Mouse (Mus musculus) liver, embryonic 13.5 days (tissue): ENCODE results near the gene Arrb1. TPM values are rescaled to one million over a fixed set of nuclear protein-coding genes. Genes with fewer than 3 reads are reported as not detected.
A peak's percentile ranks its signal among the peaks of the same experiment; 100 is the strongest.
"Not testable (repeated sequence)": the region's sequence is repeated elsewhere in the genome, so short reads cannot be mapped to it uniquely, and the experiment has no call there.

ENCODE experiments used
- ATAC-seq: fragments of 200-750 bp; cut with Nextera tagmentation; 2 replicates; pipeline ENCODE4 v1.8.0; 2017; ENCODE audit warnings: low read depth, mild to moderate bottlenecking, moderate number of reproducible peaks, moderate library complexity
- DNase-seq: peaks from one replicate; pipeline ENCODE4 v3.0.0; 2022
- H3K27ac ChIP-seq: fragments of 300-500 bp; sonication (generic); 2 replicates; pipeline ENCODE4 v1.5.1; 2015; ENCODE audit warnings: moderate library complexity, mild to moderate bottlenecking, inconsistent platforms
- H3K27me3 ChIP-seq: fragments of 300-500 bp; sonication (generic); 2 replicates; pipeline ENCODE4 v1.6.1; 2015; ENCODE audit warnings: mild to moderate bottlenecking, inconsistent platforms
- H3K36me3 ChIP-seq: fragments of 300-500 bp; sonication (generic); 2 replicates; pipeline ENCODE4 v1.6.1; 2015; ENCODE audit warnings: mild to moderate bottlenecking, inconsistent platforms
- H3K4me1 ChIP-seq: fragments of 300-500 bp; sonication (generic); replicated peaks from 2 replicates; pipeline ENCODE4 v1.6.1; 2015; ENCODE audit warnings: inconsistent platforms
- H3K4me2 ChIP-seq: fragments of 300-500 bp; sonication (generic); 2 replicates; pipeline ENCODE4 v1.6.1; 2015; ENCODE audit warnings: inconsistent platforms, mild to moderate bottlenecking, moderate library complexity
- H3K4me3 ChIP-seq: fragments of 300-500 bp; sonication (generic); replicated peaks from 2 replicates; pipeline ENCODE4 v1.5.1; 2015; ENCODE audit warnings: mild to moderate bottlenecking, inconsistent platforms
- H3K9ac ChIP-seq: fragments of 300-500 bp; sonication (generic); 2 replicates; pipeline ENCODE4 v1.6.1; 2015; ENCODE audit warnings: mild to moderate bottlenecking, inconsistent platforms
- H3K9me3 ChIP-seq: fragments of 300-500 bp; sonication (generic); replicated peaks from 2 replicates; pipeline ENCODE4 v1.6.1; 2016; ENCODE audit warnings: inconsistent platforms
- whole genome bisulfite sequencing: fragments of 180-500 bp; shearing (Covaris S2); methylation state at CpG from one replicate; pipeline ENCODE4 v1.1.7; 2015; ENCODE audit not compliant: insufficient replicate concordance; 5-methylcytosine and 5-hydroxymethylcytosine counted together
- polyA plus RNA-seq: library from polyadenylated mRNA; unstranded; fragments of >200 nt; fragmentation: Nextera tagmentation; extraction: Ambion mirVana; gene quantifications from 2 replicates; pipeline ENCODE4 v1.2.1, GENCODE M21; 2015

The Arrb1 gene
- 96.5 and 121 TPM in 2 replicates for polyA plus RNA-seq

- no peaks in the 10 kb centered on the region for H3K9me3 ChIP-seq
- H3K4me3 ChIP-seq = peak within 1 kb of the TSS; percentile 86
- DNase-seq (peak; percentile 80), ATAC-seq (peak; percentile 84)
- peak within 1 kb of the TSS; percentile 96 for H3K4me2 ChIP-seq
- no peaks in the 10 kb centered on the region; the same call in 1 of the 2 replicates for H3K36me3 ChIP-seq
- H3K4me1 ChIP-seq = peaks cover 97% of the 10 kb centered on the region
- no peaks in the 10 kb centered on the region for H3K27me3 ChIP-seq
- H3K27ac ChIP-seq = peak within 1 kb of the TSS; percentile 97
- peak within 1 kb of the TSS; percentile 99 for H3K9ac ChIP-seq
- under 1% methylated on average over 65 of the region's 68 CpGs for WGBS
Measured at GRCm38 (mm10) chr7:99534901-99535735, at the start of gene Arrb1. Gene Arrb1 (plus strand): TSS chr7:99535466.

GRCm38 (mm10) chr7:99489708-99490107, 45.6 kb upstream of the Arrb1 start:
- no peaks in the 10 kb centered on the region for H3K9me3 ChIP-seq
- 0 out of 2 replicates have a peak, but pooled peaks cover 3% of the 10 kb centered on the region for H3K27me3 ChIP-seq
- H3K4me2 ChIP-seq = no peak overlapping the region
- no peak overlapping the region for H3K27ac ChIP-seq
- no peaks in the 10 kb centered on the region for H3K4me1 ChIP-seq
- ATAC-seq (no peak), DNase-seq (no peak)
- H3K9ac ChIP-seq = no peak overlapping the region
- no peak overlapping the region for H3K4me3 ChIP-seq
- H3K36me3 ChIP-seq = no peaks in the 10 kb centered on the region
- 73% methylated on average over 5 of the region's 5 CpGs for WGBS

GRCm38 (mm10) chr7:99499128-99499527, 36.1 kb upstream of the Arrb1 start:
- ATAC-seq (no peak), DNase-seq (no peak)
- Histone ChIP-seq H3K27ac (no peak overlapping the region), H3K9me3 (no peaks in the 10 kb centered on the region), H3K4me2 (no peak overlapping the region), H3K36me3 (no peaks in the 10 kb centered on the region), H3K4me3 (no peak overlapping the region), H3K27me3 (no peaks in the 10 kb centered on the region), H3K4me1 (peaks cover 26% of the 10 kb centered on the region), H3K9ac (no peak overlapping the region)
- WGBS = 54% methylated on average over 1 of the region's 1 CpGs

GRCm38 (mm10) chr7:99500201-99500600, 35.1 kb upstream of the Arrb1 start:
- H3K4me3 ChIP-seq = no peak overlapping the region
- peak overlapping the region; percentile 43 for H3K4me2 ChIP-seq
- H3K9me3 ChIP-seq = no peaks in the 10 kb centered on the region
- ATAC-seq = peak; percentile 68
- DNase-seq = peak; percentile 61
- H3K27ac ChIP-seq = peak overlapping the region; percentile 92
- no peaks in the 10 kb centered on the region for H3K36me3 ChIP-seq
- peak overlapping the region; percentile 56 for H3K9ac ChIP-seq
- H3K4me1 ChIP-seq = peaks cover 26% of the 10 kb centered on the region
- H3K27me3 ChIP-seq = no peaks in the 10 kb centered on the region
- 1% methylated on average over 8 of the region's 8 CpGs for WGBS

GRCm38 (mm10) chr7:99500655-99501054, 34.6 kb upstream of the Arrb1 start:
- no peaks in the 10 kb centered on the region for H3K36me3 ChIP-seq
- H3K4me2 ChIP-seq = peak overlapping the region; percentile 43

GRCm38 (mm10) chr7:99501148-99501547, 34.1 kb upstream of the Arrb1 start:
- DNase-seq (no peak), ATAC-seq (peak; percentile 94)
- Histone ChIP-seq H3K9me3 (no peaks in the 10 kb centered on the region), H3K36me3 (no peaks in the 10 kb centered on the region), H3K4me2 (0 out of 2 replicates have a peak overlapping the region, but pooled peaks have one; percentile 32), H3K4me3 (no peak overlapping the region), H3K27ac (peak overlapping the region; percentile 81), H3K4me1 (peaks cover 26% of the 10 kb centered on the region), H3K27me3 (no peaks in the 10 kb centered on the region), H3K9ac (peak overlapping the region; percentile 14; the same call in 1 of the 2 replicates)
- WGBS = 35% methylated on average over 1 of the region's 1 CpGs

More at GRCm38 (mm10) chr7:99500655-99501054, 34.6 kb upstream of the Arrb1 start:
- peak overlapping the region; percentile 92 for H3K27ac ChIP-seq
- H3K4me3 ChIP-seq = no peak overlapping the region
- no peaks in the 10 kb centered on the region for H3K9me3 ChIP-seq
- 27% methylated on average over 5 of the region's 5 CpGs for WGBS
- DNase-seq (peak; percentile 51), ATAC-seq (peak; percentile 93)
- peak overlapping the region; percentile 56 for H3K9ac ChIP-seq
- H3K4me1 ChIP-seq = peaks cover 26% of the 10 kb centered on the region
- H3K27me3 ChIP-seq = no peaks in the 10 kb centered on the region

GRCm38 (mm10) chr7:99504556-99504955, 30.7 kb upstream of the Arrb1 start:
- Histone ChIP-seq H3K9ac (no peak overlapping the region), H3K27ac (no peak overlapping the region), H3K9me3 (no peaks in the 10 kb centered on the region), H3K36me3 (no peaks in the 10 kb centered on the region), H3K4me1 (peaks cover 41% of the 10 kb centered on the region), H3K4me3 (no peak overlapping the region), H3K4me2 (no peak overlapping the region), H3K27me3 (no peaks in the 10 kb centered on the region)
- ATAC-seq (no peak), DNase-seq (no peak)

- DNase-seq (peak; percentile 26), ATAC-seq (peak; percentile 70)
- 3% methylated on average over 2 of the region's 2 CpGs for WGBS
- not testable (repeated sequence) for H3K27me3 ChIP-seq, H3K9ac ChIP-seq, H3K4me2 ChIP-seq, H3K4me3 ChIP-seq, H3K9me3 ChIP-seq, H3K36me3 ChIP-seq
- Histone ChIP-seq H3K27ac (peak overlapping the region; percentile 9; the same call in 1 of the 2 replicates), H3K4me1 (peaks cover 31% of the 10 kb centered on the region; the same call in 1 of the 2 replicates)
Measured at GRCm38 (mm10) chr7:99508187-99508586, 27.1 kb upstream of the Arrb1 start.

GRCm38 (mm10) chr7:99510087-99510501, 25.2 kb upstream of the Arrb1 start:
- ATAC-seq = no peak

GRCm38 (mm10) chr7:99516092-99516813, 19.0 kb upstream of the Arrb1 start:
- H3K27ac ChIP-seq = peak overlapping the region; percentile 88
- 47% methylated on average over 9 of the region's 9 CpGs for WGBS
- peak overlapping the region; percentile 50 for H3K9ac ChIP-seq

More at GRCm38 (mm10) chr7:99510087-99510501, 25.2 kb upstream of the Arrb1 start:
- H3K9ac ChIP-seq = no peak overlapping the region; the same call in 1 of the 2 replicates
- H3K36me3 ChIP-seq = no peaks in the 10 kb centered on the region
- WGBS = 45% methylated on average over 8 of the region's 8 CpGs
- H3K4me2 ChIP-seq = no peak overlapping the region
- H3K4me3 ChIP-seq = no peak overlapping the region
- H3K27ac ChIP-seq = no peak overlapping the region
- no peaks in the 10 kb centered on the region for H3K9me3 ChIP-seq
- H3K27me3 ChIP-seq = no peaks in the 10 kb centered on the region
- peaks cover 31% of the 10 kb centered on the region; the same call in 1 of the 2 replicates for H3K4me1 ChIP-seq
- DNase-seq = no peak

GRCm38 (mm10) chr7:99516814-99517157, 18.5 kb upstream of the Arrb1 start:
- no peaks in the 10 kb centered on the region for H3K36me3 ChIP-seq
- no peak overlapping the region for H3K4me3 ChIP-seq
- DNase-seq = no peak
- H3K27me3 ChIP-seq = no peaks in the 10 kb centered on the region
- peak overlapping the region; percentile 88 for H3K27ac ChIP-seq
- ATAC-seq = peak; percentile 96
- no peaks in the 10 kb centered on the region for H3K9me3 ChIP-seq
- peak overlapping the region; percentile 50 for H3K9ac ChIP-seq
- 7% methylated on average over 3 of the region's 3 CpGs for WGBS
- peaks cover 41% of the 10 kb centered on the region for H3K4me1 ChIP-seq
- H3K4me2 ChIP-seq = peak overlapping the region; percentile 41

More at GRCm38 (mm10) chr7:99516092-99516813, 19.0 kb upstream of the Arrb1 start:
- Histone ChIP-seq H3K4me1 (peaks cover 44% of the 10 kb centered on the region), H3K9me3 (no peaks in the 10 kb centered on the region), H3K4me2 (peak overlapping the region; percentile 41), H3K27me3 (no peaks in the 10 kb centered on the region), H3K4me3 (no peak overlapping the region), H3K36me3 (no peaks in the 10 kb centered on the region)
- DNase-seq (no peak), ATAC-seq (peak; percentile 51)
